Mouse (Mus musculus): ENCODE data around the gene Gm11541.

GRCm38 (mm10) chr11:94653663-94654436 lies 50.4 kb downstream of the Gm11541 start, which contains the start of the genes Mrpl27 and Eme1:
- TF ChIP-seq EP300 (IDR thresholded peaks at IDR 0.05; ENCODE audit: low read depth) (peak; percentile 79; the same call in 1 of the 2 replicates), CTCF (IDR thresholded peaks at IDR 0.05; ENCODE audit: low read depth) (no peak)
